Mouse (Mus musculus): Measurements from ENCODE around the gene Lamtor5. TPM values are rescaled to one million over a fixed set of nuclear protein-coding genes. Genes with fewer than 3 reads are reported as not detected.

The Lamtor5 gene
- polyA plus RNA-seq, 1 experiment = 163 TPM

DNA sequence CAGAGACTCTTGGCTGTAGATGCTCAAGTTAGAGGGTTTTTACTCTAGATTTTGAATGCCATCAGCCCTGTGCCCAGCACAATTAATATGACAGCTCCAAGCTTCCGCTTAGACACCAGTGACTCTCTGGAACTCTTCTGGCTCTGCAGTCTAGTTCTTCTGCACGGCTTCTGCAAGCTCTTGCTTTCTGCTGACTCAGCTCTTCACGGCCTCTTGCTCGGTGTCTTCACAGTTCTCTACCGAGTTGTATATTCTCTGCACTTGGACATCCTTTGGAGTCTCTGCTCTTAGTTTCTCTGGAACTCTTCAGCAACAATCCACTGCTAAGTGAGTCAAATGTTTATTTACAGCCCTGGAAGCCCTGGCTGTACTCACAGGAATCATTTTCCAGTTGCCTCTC, 24.7 kb upstream of the Lamtor5 start:
- no peaks in the 10 kb centered on the region for H3K27me3 ChIP-seq (ENCODE audit: control insufficient read depth, insufficient read depth, insufficient read length)
- TF ChIP-seq CTCF (IDR thresholded peaks at IDR 0.05; ENCODE audit: control insufficient read depth, insufficient read depth, insufficient read length) (no peak), USF1 (IDR thresholded peaks at IDR 0.05; ENCODE audit: low read depth) (no peak), MYOG (IDR thresholded peaks at IDR 0.05; ENCODE audit: control insufficient read depth, extremely low read depth, insufficient read length) (no peak), MAX (IDR thresholded peaks at IDR 0.05) (no peak), MYOD1 (IDR thresholded peaks at IDR 0.05; ENCODE audit: control insufficient read depth, insufficient read length, low read depth) (no peak), CEBPB (IDR thresholded peaks at IDR 0.05; ENCODE audit: low read depth) (no peak), FOSL1 (IDR thresholded peaks at IDR 0.05; ENCODE audit: insufficient read depth, low read length, poor library complexity, severe bottlenecking) (no peak)
- no peaks in the 10 kb centered on the region for H3K79me3 ChIP-seq (ENCODE audit: low read depth)
- H3K79me2 ChIP-seq (ENCODE audit: control insufficient read depth, insufficient read depth) = no peaks in the 10 kb centered on the region
- no peak overlapping the region for H3K4me3 ChIP-seq (ENCODE audit: insufficient read depth, poor library complexity, severe bottlenecking)
- no peaks in the 10 kb centered on the region for H3K36me3 ChIP-seq (ENCODE audit: control insufficient read depth, insufficient read depth)
- no peak overlapping the region for H3ac ChIP-seq (ENCODE audit: control insufficient read depth, insufficient read length, low read depth)

GRCm38 (mm10) chr3:107255992-107256391, 22.7 kb upstream of the Lamtor5 start:
- Histone ChIP-seq H3K4me3 (ENCODE audit: insufficient read depth, poor library complexity, severe bottlenecking) (no peak overlapping the region), H3K36me3 (ENCODE audit: control insufficient read depth, insufficient read depth) (no peaks in the 10 kb centered on the region), H3K79me2 (ENCODE audit: control insufficient read depth, insufficient read depth) (no peaks in the 10 kb centered on the region), H3K27me3 (ENCODE audit: control insufficient read depth, insufficient read depth, insufficient read length) (no peaks in the 10 kb centered on the region), H3ac (ENCODE audit: control insufficient read depth, insufficient read length, low read depth) (no peak overlapping the region), H3K79me3 (ENCODE audit: low read depth) (no peaks in the 10 kb centered on the region)
- TF ChIP-seq MYOG (IDR thresholded peaks at IDR 0.05; ENCODE audit: control insufficient read depth, extremely low read depth, insufficient read length) (no peak), CEBPB (IDR thresholded peaks at IDR 0.05; ENCODE audit: low read depth) (no peak), MYOD1 (IDR thresholded peaks at IDR 0.05; ENCODE audit: control insufficient read depth, insufficient read length, low read depth) (no peak), MAX (IDR thresholded peaks at IDR 0.05) (no peak), FOSL1 (IDR thresholded peaks at IDR 0.05; ENCODE audit: insufficient read depth, low read length, poor library complexity, severe bottlenecking) (no peak), CTCF (IDR thresholded peaks at IDR 0.05; ENCODE audit: control insufficient read depth, insufficient read depth, insufficient read length) (no peak), USF1 (IDR thresholded peaks at IDR 0.05; ENCODE audit: low read depth) (no peak)

DNA sequence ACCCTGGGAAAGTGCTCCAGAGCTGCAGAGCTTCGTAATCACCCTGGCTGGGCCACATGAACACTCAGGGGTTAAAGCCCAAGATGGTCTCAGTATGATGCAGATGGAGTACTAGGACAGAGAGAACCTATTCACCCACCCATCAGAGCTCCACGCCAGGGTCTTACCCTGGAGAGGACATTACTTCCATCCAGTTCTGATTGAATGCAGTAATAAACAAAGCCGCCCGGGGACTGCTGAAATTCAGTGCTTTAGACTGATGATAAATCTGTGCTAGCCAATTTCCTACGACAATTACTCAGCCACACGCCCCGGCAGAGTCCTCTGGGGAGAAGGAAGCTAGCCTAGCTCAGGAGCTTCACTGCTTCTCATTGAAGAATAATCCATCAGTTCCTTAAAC, 21.9 kb upstream of the Lamtor5 start:
- no peak overlapping the region for H3K4me3 ChIP-seq (ENCODE audit: insufficient read depth, poor library complexity, severe bottlenecking)
- TF ChIP-seq MYOD1 (IDR thresholded peaks at IDR 0.05; ENCODE audit: control insufficient read depth, insufficient read length, low read depth) = no peak
- TF ChIP-seq CEBPB (IDR thresholded peaks at IDR 0.05; ENCODE audit: low read depth) = no peak
- no peak for TF ChIP-seq FOSL1 (IDR thresholded peaks at IDR 0.05; ENCODE audit: insufficient read depth, low read length, poor library complexity, severe bottlenecking)
- TF ChIP-seq MYOG (IDR thresholded peaks at IDR 0.05; ENCODE audit: control insufficient read depth, extremely low read depth, insufficient read length) = no peak
- TF ChIP-seq CTCF (IDR thresholded peaks at IDR 0.05; ENCODE audit: control insufficient read depth, insufficient read depth, insufficient read length) = no peak
- no peak for TF ChIP-seq MAX (IDR thresholded peaks at IDR 0.05)
- no peak for TF ChIP-seq USF1 (IDR thresholded peaks at IDR 0.05; ENCODE audit: low read depth)
- H3ac ChIP-seq (ENCODE audit: control insufficient read depth, insufficient read length, low read depth) = no peak overlapping the region
- no peaks in the 10 kb centered on the region for H3K36me3 ChIP-seq (ENCODE audit: control insufficient read depth, insufficient read depth)
- no peaks in the 10 kb centered on the region for H3K79me2 ChIP-seq (ENCODE audit: control insufficient read depth, insufficient read depth)
- H3K27me3 ChIP-seq (ENCODE audit: control insufficient read depth, insufficient read depth, insufficient read length) = no peaks in the 10 kb centered on the region
- no peaks in the 10 kb centered on the region for H3K79me3 ChIP-seq (ENCODE audit: low read depth)

DNA sequence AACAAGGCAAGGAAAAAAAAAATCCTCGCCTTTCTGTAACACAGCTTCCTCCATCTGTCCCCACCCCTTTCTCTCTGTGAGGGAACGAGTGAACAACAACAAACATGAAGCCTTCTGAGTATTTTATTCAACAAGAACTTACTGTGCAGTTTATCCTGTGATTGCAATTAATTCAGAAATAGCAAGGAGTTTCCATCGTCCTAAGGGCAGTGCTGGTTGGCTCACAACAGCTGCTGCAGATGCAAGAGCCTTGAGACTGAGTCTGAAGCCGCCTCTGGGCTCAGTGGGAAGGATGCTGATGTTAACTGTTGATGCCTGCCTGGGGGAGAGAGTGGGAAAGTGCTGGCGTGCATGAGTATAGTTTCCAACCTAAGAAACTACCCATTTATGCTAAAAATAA, 20.7 kb upstream of the Lamtor5 start:
- Histone ChIP-seq H3K79me2 (ENCODE audit: control insufficient read depth, insufficient read depth) (no peaks in the 10 kb centered on the region), H3K79me3 (ENCODE audit: low read depth) (no peaks in the 10 kb centered on the region), H3K27me3 (ENCODE audit: control insufficient read depth, insufficient read depth, insufficient read length) (no peaks in the 10 kb centered on the region), H3ac (ENCODE audit: control insufficient read depth, insufficient read length, low read depth) (no peak overlapping the region), H3K4me3 (ENCODE audit: insufficient read depth, poor library complexity, severe bottlenecking) (no peak overlapping the region), H3K36me3 (ENCODE audit: control insufficient read depth, insufficient read depth) (no peaks in the 10 kb centered on the region)
- TF ChIP-seq MYOG (IDR thresholded peaks at IDR 0.05; ENCODE audit: control insufficient read depth, extremely low read depth, insufficient read length) = no peak
- TF ChIP-seq USF1 (IDR thresholded peaks at IDR 0.05; ENCODE audit: low read depth) = no peak
- no peak for TF ChIP-seq MYOD1 (IDR thresholded peaks at IDR 0.05; ENCODE audit: control insufficient read depth, insufficient read length, low read depth)
- no peak for TF ChIP-seq MAX (IDR thresholded peaks at IDR 0.05)
- TF ChIP-seq CEBPB (IDR thresholded peaks at IDR 0.05; ENCODE audit: low read depth) = no peak
- no peak for TF ChIP-seq FOSL1 (IDR thresholded peaks at IDR 0.05; ENCODE audit: insufficient read depth, low read length, poor library complexity, severe bottlenecking)
- no peak for TF ChIP-seq CTCF (IDR thresholded peaks at IDR 0.05; ENCODE audit: control insufficient read depth, insufficient read depth, insufficient read length)

DNA sequence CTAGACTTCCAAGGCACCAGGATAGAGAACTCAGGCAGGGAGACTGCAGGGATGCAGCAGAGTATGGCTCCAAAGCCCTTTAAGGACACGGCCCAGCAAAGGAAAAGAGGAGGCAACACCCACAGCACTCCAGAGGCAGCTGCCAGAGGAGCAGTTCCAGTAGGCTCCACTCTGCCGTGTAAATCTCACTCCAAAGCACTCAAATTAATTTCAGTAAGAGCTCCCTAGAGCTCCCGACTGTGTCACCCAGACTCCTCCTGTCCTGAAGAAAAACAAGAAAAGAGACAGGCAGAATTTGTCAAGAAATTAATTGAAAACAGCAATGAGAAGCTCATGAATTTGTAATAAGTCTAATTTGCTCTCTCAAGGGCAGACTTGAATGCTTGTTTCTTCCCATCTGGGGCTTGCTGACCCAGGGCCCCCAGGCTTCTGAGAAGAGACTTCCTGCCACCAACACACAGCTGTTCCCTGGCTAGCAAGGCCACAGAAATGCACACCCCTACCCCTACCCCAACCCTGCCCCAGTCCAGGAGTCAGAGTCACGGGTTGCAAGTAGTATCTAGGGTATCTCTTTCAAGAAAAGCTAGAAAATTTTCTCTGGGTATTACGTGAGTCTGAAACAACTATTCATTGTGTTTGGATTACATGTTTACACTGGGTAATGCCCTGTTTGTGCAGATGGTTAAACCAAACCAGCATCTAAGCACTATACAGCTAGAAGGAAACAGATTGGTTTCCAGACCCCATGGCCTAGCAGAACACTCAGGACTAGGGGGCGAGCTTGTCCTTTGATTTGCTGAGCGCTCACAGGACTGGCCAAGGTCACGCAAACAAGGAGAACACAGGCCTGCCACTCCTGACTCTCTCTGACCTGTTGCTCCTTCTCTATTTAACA, 17.5 kb upstream of the Lamtor5 start:
- no peaks in the 10 kb centered on the region for H3K79me2 ChIP-seq (ENCODE audit: control insufficient read depth, insufficient read depth)
- no peaks in the 10 kb centered on the region for H3K27me3 ChIP-seq (ENCODE audit: control insufficient read depth, insufficient read depth, insufficient read length)
- no peak overlapping the region for H3K4me3 ChIP-seq (ENCODE audit: insufficient read depth, poor library complexity, severe bottlenecking)
- TF ChIP-seq MAX (IDR thresholded peaks at IDR 0.05) (no peak), MYOG (IDR thresholded peaks at IDR 0.05; ENCODE audit: control insufficient read depth, extremely low read depth, insufficient read length) (no peak), MYOD1 (IDR thresholded peaks at IDR 0.05; ENCODE audit: control insufficient read depth, insufficient read length, low read depth) (peak; percentile 19)
- no peak overlapping the region for H3ac ChIP-seq (ENCODE audit: control insufficient read depth, insufficient read length, low read depth)
- no peaks in the 10 kb centered on the region for H3K79me3 ChIP-seq (ENCODE audit: low read depth)
- H3K36me3 ChIP-seq (ENCODE audit: control insufficient read depth, insufficient read depth) = no peaks in the 10 kb centered on the region
